ENCODE assay signal across 10 mouse cellular contexts in the genomic region with DNA sequence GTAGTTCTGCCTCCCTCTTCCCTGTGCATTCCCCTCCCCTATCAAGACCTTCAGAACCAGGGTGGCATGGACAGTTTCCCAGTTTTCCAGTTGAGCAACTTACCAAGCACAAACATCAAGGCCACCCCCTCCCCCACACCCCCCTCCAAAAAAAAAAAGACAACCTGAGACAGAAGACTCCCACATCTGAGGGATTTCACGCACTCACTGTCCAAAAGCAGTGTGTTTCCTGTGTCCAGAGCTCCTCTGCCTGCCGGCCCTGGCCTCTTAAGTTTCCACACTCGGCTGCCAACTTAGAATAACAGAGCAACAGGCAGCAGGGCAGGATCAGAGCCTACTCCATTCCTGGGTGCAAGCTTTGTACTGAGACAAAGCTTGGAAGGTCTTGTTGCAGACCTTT.
DNase-seq lines count a peak whose midpoint lies in the region; ATAC-seq and TF ChIP-seq lines count a peak whose summit lies in the region.
"Had no signal": no experiment of that assay in that cellular context is flagged by ENCODE, and none has a peak within 500 bp of the region (broad histone marks: within the 10 kb centered on the region; RNA-seq: fewer than 3 reads in every experiment).

No protein-coding gene starts in this region.

- DNase-seq in testis, postnatal 10 days (ENCODE audit: low spot score): no peak
- no peak for DNase-seq in heart, postnatal 0 days (ENCODE audit: low spot score)
- DNase-seq in cerebellum, adult 11 months: no peak
- DNase-seq in right cerebral cortex, postnatal 36 days (ENCODE audit: low spot score in 2 of 2): no peak
- no peak for DNase-seq in embryo, embryonic 9.5 days (ENCODE audit: extremely low spot score)
- DNase-seq: cerebellum, adult 18-20 months; liver, embryonic 13.5 days had no signal

- no peaks in the 10 kb centered on the region for H3K9me3 ChIP-seq in heart, postnatal 0 days (replicated peaks; ENCODE audit: control insufficient read depth, low read length)
- no peaks in the 10 kb centered on the region for H3K9me3 ChIP-seq in lung, embryonic 15.5 days
- H3K9me3 ChIP-seq: liver, embryonic 13.5 days had no signal

- peak overlapping the region; percentile 8; the same call in 1 of the 2 replicates for H3K4me2 ChIP-seq in heart, postnatal 0 days (ENCODE audit: low read depth, low read length)
- peak overlapping the region; percentile 18; the same call in 1 of the 2 replicates for H3K4me2 ChIP-seq in lung, embryonic 15.5 days
- H3K4me2 ChIP-seq: liver, embryonic 13.5 days had no signal

- no peak overlapping the region for H3K4me3 ChIP-seq in testis, adult 2 months (ENCODE audit: control insufficient read depth, low read depth, low read length)
- H3K4me3 ChIP-seq in heart, postnatal 0 days (ENCODE audit: low read depth, low read length): no peak overlapping the region
- no peak overlapping the region for H3K4me3 ChIP-seq in lung, embryonic 15.5 days
- H3K4me3 ChIP-seq: liver, embryonic 13.5 days had no signal

- no peaks in the 10 kb centered on the region; the same call in 1 of the 2 replicates for H3K36me3 ChIP-seq in testis, adult 2 months (ENCODE audit: control insufficient read depth, insufficient read depth, low read length)
- 0 out of 2 replicates have a peak, but pooled peaks cover 10% of the 10 kb centered on the region for H3K36me3 ChIP-seq in heart, postnatal 0 days (replicated peaks; ENCODE audit: control insufficient read depth, insufficient read depth, low read length)
- H3K36me3 ChIP-seq in lung, embryonic 15.5 days: peaks cover 14% of the 10 kb centered on the region; the same call in 1 of the 2 replicates

- no peak for TF ChIP-seq EP300 in heart, postnatal 0 days (IDR thresholded peaks at IDR 0.05; ENCODE audit: low read depth)

- TF ChIP-seq CTCF in testis, adult 2 months (IDR thresholded peaks at IDR 0.05; ENCODE audit: control insufficient read depth, insufficient read depth, insufficient replicate concordance, low read depth, low read length): no peak
- TF ChIP-seq CTCF in heart, postnatal 0 days (IDR thresholded peaks at IDR 0.05; ENCODE audit: low read depth): no peak

- H3K27ac ChIP-seq in testis, adult 2 months (ENCODE audit: control insufficient read depth, insufficient read depth, low read depth, low read length): peak overlapping the region; percentile 78
- H3K27ac ChIP-seq in heart, postnatal 0 days (ENCODE audit: low read depth): peak overlapping the region; percentile 16
- peak overlapping the region; percentile 68 for H3K27ac ChIP-seq in lung, embryonic 15.5 days
- H3K27ac ChIP-seq: liver, embryonic 13.5 days had no signal

- ATAC-seq in heart, postnatal 0 days (ENCODE audit: insufficient read depth, low read depth): no peak
- peak; percentile 9; the same call in 1 of the 2 replicates for ATAC-seq in lung, embryonic 15.5 days (ENCODE audit: borderline replicate concordance, extremely low read depth, low FRiP score, low TSS enrichment)
- ATAC-seq: forebrain, embryonic 16.5 days had no signal

- peaks cover 6% of the 10 kb centered on the region for H3K4me1 ChIP-seq in testis, adult 2 months (ENCODE audit: control insufficient read depth, insufficient read depth, low read length)
- peaks cover 16% of the 10 kb centered on the region for H3K4me1 ChIP-seq in heart, postnatal 0 days (ENCODE audit: control insufficient read depth, insufficient read depth)
- H3K4me1 ChIP-seq in lung, embryonic 15.5 days: peaks cover 16% of the 10 kb centered on the region; the same call in 1 of the 2 replicates

- H3K9ac ChIP-seq in heart, postnatal 0 days (replicated peaks; ENCODE audit: low read depth, low read length): no peak overlapping the region
- H3K9ac ChIP-seq in lung, embryonic 15.5 days: no peak overlapping the region
- H3K9ac ChIP-seq: liver, embryonic 13.5 days had no signal

- WGBS in heart, postnatal 0 days: 14% methylated on average over 3 of the region's 3 CpGs
- WGBS in lung, embryonic 15.5 days: 40% methylated on average over 3 of the region's 3 CpGs

- no peak for TF ChIP-seq POLR2A in testis, adult 2 months (IDR thresholded peaks at IDR 0.05; ENCODE audit: control insufficient read depth, low read depth, low read length)

- H3K27me3 ChIP-seq in testis, adult 2 months (ENCODE audit: control insufficient read depth, insufficient read depth, low read length): no peaks in the 10 kb centered on the region
- no peaks in the 10 kb centered on the region for H3K27me3 ChIP-seq in heart, postnatal 0 days (ENCODE audit: control insufficient read depth, insufficient read depth, low read length)
- no peaks in the 10 kb centered on the region for H3K27me3 ChIP-seq in lung, embryonic 15.5 days
- H3K27me3 ChIP-seq: liver, embryonic 13.5 days had no signal

Comparison
In these comparisons a context has a peak if more than half of its experiments do, and no peak if none do; other contexts are left out.
1. H3K27ac ChIP-seq: peak in every context shown above with its lines; median percentile 78 in testis, adult 2 months; 68 in lung, embryonic 15.5 days; 16 in heart, postnatal 0 days.